Mouse (Mus musculus): ENCODE data around the gene Tpcn2.

- no peak for TF ChIP-seq CTCF (IDR thresholded peaks at IDR 0.05; ENCODE audit: control insufficient read depth, insufficient read depth, low read length)
- TF ChIP-seq POLR2A (IDR thresholded peaks at IDR 0.05; ENCODE audit: borderline replicate concordance, control insufficient read depth, low read depth, low read length): no peak
Measured at GRCm38 (mm10) chr7:145330641-145331040, 46.8 kb upstream of the Tpcn2 start.

Measured in bone marrow, adult 2 months (tissue).